Mouse (Mus musculus) layer of hippocampus, postnatal 36 days (tissue): ENCODE measurements around the gene Zfp949. TPM values are rescaled to one million over a fixed set of nuclear protein-coding genes. Genes with fewer than 3 reads are reported as not detected.
"Not testable (repeated sequence)": the region's sequence is repeated elsewhere in the genome, so short reads cannot be mapped to it uniquely, and the experiment has no call there.

Source experiments
- DNase-seq, 2 experiments: peaks; one replicate each; pipeline ENCODE4 v3.0.0; 2022
- total RNA-seq, 2 experiments: library from RNA; stranded (reverse); gene quantifications; 2 replicates each; pipeline ENCODE4 v1.2.3; 2021

The Zfp949 gene
- total RNA-seq, 2 experiments from 2014 or later, result 22.4 to 24.7 TPM

- no peak for DNase-seq
These were observed 5.0 kb upstream of the Zfp949 start for GRCm38 (mm10) chr9:88542816-88543215.

- DNase-seq, result no peak
These were observed 2.3 kb upstream of the Zfp949 start for GRCm38 (mm10) chr9:88545534-88545933.

- no peak for DNase-seq
These were observed 1.7 kb upstream of the Zfp949 start for GRCm38 (mm10) chr9:88546166-88546565.

- no peak for DNase-seq
These were observed 1.2 kb upstream of the Zfp949 start for GRCm38 (mm10) chr9:88546657-88547056.

DNA sequence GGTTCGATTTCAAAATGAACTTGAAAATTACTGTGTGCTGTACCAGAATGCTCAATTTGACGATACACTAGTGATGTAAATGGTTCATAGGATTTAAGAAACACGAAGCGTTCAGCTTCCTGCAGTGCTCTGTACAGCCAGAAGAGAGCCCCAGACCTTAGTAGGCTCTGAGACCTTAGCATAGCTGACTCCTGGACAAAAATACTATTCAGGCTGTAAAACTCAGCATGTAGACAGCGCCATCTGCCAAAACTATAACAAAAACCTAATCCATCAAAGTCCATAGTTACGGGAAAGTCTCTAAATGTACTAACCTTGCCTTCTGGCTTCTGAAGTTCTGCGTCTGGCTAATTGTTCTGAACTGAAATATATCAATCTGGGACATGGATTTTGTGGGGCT is 550 bp upstream of the Zfp949 start:
- no peak for DNase-seq

DNA sequence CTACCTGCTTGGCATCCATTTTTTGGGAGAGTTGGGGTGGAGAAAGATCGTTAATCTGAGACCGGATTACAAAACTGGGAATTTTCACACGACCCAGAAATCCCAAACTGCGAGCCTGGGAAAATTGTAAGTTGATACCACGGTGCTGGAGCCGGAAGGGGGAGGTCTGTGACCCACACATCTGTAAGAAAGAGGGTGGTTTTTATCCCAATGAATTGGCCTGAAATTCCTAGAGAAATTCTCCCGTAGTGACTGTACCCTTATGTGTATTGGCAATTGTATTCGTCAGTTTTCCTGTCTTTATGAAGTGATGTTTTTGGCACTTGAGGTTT is 760 bp downstream of the Zfp949 start:
- DNase-seq, result no peak

DNA sequence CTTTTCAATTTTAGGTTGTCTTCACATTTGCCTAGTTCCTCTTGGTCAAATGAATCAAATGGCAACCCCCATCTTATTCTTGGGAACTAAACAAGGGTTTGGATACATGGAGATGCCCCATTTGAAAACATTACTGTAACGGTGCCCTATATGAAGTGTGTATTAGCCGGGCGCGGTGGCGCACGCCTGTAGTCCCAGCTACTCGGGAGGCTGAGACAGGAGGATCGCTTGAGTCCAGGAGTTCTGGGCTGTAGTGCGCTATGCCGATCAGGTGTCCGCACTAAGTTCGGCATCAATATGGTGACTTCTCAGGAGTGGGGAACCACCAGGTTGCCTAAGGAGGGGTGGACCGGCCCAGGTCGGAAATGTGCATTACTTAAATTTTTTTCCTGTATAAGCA is 5.3 kb downstream of the Zfp949 start:
- no peak for DNase-seq

DNA sequence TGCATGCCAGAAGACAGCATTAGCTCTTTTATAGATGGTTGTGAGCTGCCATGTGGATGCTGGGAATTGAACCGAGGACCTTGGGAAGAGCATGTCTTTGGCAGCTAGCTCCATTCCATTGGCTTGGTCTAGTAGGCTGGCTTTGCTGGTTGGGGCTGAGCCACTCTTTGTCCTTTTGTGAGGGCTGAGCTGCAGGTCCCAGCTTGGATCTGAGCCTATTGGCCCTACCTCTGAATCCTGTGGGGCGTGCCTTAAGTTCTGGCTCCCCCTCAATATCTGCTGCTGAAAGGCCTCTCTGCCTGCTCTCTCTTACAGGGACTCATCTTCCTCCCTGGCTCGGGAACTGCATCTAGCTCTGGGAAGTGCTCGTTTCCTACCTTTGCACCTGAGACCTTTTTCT is 10.3 kb downstream of the Zfp949 start:
- DNase-seq, result no peak

DNA sequence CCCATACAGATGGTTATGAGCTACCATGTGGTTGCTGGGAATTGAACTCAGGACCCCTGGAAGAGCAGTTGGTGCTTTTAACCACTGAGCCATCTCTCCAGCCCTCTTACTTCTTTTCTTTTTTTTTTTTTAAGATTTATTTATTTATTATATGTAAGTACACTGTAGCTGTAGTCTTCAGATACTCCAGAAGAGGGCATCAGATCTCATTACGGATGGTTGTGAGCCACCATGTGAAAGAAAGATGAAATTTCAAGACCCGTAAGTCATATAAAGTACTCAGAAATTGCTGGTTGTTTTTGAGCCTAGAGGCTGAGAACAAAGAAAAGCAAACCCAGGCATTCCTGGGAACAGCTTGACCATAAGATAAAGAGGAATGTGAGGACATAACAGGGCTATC is 13.7 kb downstream of the Zfp949 start:
- DNase-seq, result not testable (repeated sequence)

GRCm38 (mm10) chr9:88570471-88570870 is 22.7 kb downstream of the Zfp949 start:
- DNase-seq, result not testable (repeated sequence)

DNA sequence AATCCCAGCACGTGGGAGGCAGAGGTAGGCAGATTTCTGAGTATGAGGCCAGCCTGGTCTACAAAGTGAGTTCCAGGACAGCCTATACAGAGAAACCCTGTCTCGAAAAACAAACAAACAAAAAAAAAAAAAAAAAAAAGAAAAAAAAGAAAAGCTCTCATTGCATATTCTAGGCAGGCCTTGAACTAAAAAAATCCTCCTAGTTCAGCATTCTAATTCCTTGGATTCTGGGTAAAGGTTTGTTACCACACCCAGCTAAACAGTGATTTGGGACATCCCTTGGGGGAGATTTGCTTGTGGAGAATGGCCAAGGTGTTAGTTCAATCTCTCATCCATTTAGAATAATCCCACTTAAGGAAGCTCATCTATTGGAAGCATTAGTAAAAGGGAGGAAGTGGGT is 32.8 kb downstream of the Zfp949 start, which contains the start of gene Trim43a:
TSS of gene Trim43a (plus strand) at position 301 of the 400 bp plus-strand sequence.
- not testable (repeated sequence) for DNase-seq

DNA sequence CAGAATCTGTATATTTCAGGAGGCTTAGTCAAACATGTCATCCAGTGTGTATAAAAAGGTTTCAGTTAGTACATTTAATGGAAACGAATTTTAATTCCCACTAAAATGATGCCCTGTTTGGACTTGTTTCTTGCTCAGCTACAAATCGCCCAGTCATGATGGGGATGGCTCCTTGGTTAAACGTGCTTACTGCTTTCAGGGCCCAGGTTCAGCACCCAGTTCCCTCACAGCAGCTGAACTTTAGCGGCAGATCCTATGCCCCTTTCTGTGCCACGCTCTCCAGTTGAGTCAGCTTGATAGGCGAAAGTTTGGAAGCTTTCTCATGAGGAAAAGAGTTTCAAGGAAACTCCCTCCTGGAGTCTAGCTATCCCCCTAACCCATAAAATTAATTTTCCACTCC is 45.9 kb downstream of the Zfp949 start:
- not testable (repeated sequence) for DNase-seq

- DNase-seq, result peak; percentile 98
These were observed 51.7 kb downstream of the Zfp949 start for GRCm38 (mm10) chr9:88599206-88600162.

Other genes starting within 250 kb of the Zfp949 start
- gene Nt5e, start 220.8 kb upstream of the Zfp949 start, total RNA-seq, result 1 to 10 TPM; 2.7 to 3.4 TPM
- 10 to 100 TPM; 49.9 to 52.9 TPM for gene Snx14, start 109.1 kb upstream of the Zfp949 start, total RNA-seq
- not detected for gene Gm20537, start 91.4 kb upstream of the Zfp949 start, total RNA-seq
- 10 to 100 TPM; 69.5 to 70.8 TPM for gene Syncrip, start 65.4 kb upstream of the Zfp949 start, total RNA-seq
- 1 to 10 TPM; 1.4 to 1.5 TPM for gene Trim43a, start 32.9 kb downstream of the Zfp949 start, total RNA-seq
- 10 to 100 TPM; 25.5 to 28.1 TPM for gene Mthfsl, start 172.3 kb downstream of the Zfp949 start, total RNA-seq
- gene Bcl2a1d, start 183.9 kb downstream of the Zfp949 start, total RNA-seq, result not detected